Mouse (Mus musculus): ENCODE measurements around the gene Kif18a. TPM values are rescaled to one million over a fixed set of nuclear protein-coding genes. Genes with fewer than 3 reads are reported as not detected.

Kif18a gene
- total RNA-seq, 4 experiments from 2014 or later: 0.54 to 1.2 (median 0.68) TPM

DNA sequence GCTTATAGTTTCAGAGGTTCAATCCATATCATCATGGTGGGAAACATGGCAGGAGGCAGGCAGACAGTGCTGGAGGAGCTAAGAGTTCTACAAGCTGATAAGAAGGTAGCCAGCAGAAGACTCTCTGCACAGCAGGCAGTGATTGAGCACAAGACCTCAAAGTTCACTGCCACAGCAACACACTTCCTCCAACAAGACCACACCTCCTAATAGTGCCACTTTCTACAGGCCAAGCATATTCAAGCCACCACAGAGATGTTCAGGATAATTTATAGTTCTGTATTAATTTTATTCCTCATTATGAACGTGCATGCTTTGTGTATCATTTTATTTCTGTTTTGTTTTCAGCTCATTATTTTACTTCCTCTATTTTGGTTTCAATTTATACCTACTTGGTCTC is 85.4 kb downstream of the Kif18a start:
- DNase-seq (ENCODE audit: low spot score in 2 of 2): no peak

DNA sequence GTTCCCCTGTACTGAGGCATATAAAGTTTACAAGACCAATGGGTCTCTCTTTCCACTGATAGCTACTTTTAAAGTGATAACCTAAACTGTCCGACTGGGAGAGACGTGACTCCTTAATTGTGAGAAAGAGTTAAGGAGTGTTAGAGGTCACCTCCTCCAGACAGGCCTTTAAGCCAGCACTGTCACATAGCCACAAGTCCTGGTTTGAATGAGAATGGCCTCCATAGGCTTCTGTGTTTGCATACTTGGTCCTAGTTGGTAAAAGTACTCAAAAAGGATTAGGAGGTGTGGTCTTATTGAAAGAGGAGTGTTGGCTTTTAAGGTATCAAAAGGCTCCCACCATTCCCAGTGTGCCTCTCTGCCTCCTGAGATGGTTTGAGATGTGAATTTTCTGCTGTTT is 94.3 kb downstream of the Kif18a start:
- no peak for DNase-seq (ENCODE audit: low spot score in 2 of 2)

GRCm38 (mm10) chr2:109384019-109384418 is 103.5 kb downstream of the Kif18a start:
- no peak for DNase-seq (ENCODE audit: low spot score in 2 of 2)

GRCm38 (mm10) chr2:109386211-109386610 is 105.7 kb downstream of the Kif18a start:
- DNase-seq (ENCODE audit: low spot score in 2 of 2): no peak

DNA sequence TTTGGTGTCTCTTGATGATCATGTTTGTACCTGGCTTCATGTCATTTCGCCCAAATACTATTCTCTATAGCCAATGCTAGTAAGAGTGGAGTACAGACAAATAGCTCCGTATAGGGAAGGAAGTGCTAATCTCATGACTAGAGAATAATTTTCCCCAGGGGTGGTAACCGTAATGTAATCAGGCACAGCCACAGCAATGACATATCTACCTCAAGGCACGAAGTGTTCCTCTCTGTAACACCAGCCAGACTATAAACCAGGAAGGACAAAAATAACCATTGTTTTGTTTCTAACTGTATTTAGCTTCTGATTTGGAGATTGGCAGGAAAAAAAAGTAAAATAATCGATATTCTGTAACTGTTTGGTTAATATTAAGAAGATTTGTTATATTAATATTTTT is 108.2 kb downstream of the Kif18a start:
- no peak for DNase-seq (ENCODE audit: low spot score in 2 of 2)

GRCm38 (mm10) chr2:109389977-109390376 is 109.4 kb downstream of the Kif18a start:
- DNase-seq (ENCODE audit: low spot score in 2 of 2): no peak

Other genes with a start within 250 kb of the Kif18a start
- gene Mettl15, start within 50 bp of the Kif18a start, total RNA-seq (2022): 1 to 10 TPM; 4.1 to 6.4 (median 5.6) TPM